Mouse (Mus musculus): ENCODE results near the gene Tmem176a.
"Not testable (repeated sequence)": the region's sequence is repeated elsewhere in the genome, so short reads cannot be mapped to it uniquely, and the experiment has no call there.

Gene Tmem176a

DNA sequence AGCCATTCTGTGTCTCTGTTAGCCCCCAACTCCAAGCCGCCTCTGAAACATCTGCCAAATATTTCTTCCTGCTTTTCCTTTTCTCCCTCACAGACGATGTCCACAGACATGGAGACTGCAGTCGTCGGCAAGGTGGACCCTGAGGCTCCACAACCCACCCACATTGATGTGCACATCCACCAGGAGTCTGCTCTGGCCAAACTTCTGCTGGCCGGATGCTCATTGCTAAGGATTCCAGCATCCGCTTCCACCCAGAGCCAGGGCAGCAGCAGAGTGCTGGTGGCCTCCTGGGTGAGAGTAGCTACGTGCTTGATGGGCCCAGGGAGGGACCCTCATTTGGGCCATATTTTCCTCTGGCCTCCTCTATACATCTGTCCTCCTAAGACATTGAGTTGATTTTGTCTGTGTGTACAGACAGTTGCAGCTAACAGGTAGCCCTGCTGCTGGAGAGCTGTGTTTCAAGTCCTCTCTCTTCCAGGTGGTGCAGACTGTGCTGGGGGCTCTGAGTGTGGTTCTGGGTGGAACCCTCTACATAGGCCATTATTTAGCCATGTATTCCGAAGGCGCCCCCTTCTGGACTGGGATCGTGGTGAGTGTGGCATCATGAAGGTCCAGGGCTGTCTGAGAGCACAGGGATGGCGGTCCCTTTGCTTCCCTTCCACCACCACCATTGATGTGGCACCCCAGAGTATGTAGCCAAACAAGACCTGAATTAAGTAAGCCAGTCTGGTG lies 1.6 kb downstream of the Tmem176a start:
- no peak for DNase-seq

DNA sequence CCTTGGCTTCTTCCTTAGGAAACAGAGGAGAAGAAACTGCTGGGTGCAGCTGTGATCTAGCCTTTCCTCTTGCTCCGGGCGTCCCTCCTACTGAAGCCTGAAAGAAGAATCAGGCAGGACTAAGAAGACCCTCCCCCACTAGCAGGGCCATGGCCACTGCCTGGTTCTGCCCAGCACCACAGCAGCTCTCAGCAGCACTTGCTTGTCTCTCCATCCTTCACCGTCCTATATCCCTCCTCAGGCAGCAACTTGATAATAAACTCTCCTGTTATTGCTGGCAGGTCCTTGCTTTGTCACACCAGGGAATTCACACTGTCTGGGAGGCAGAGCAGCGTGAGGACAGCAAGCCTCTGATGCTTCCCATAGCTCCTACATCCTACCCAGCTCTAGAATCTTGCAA lies 4.4 kb downstream of the Tmem176a start:
- no peak for DNase-seq

DNA sequence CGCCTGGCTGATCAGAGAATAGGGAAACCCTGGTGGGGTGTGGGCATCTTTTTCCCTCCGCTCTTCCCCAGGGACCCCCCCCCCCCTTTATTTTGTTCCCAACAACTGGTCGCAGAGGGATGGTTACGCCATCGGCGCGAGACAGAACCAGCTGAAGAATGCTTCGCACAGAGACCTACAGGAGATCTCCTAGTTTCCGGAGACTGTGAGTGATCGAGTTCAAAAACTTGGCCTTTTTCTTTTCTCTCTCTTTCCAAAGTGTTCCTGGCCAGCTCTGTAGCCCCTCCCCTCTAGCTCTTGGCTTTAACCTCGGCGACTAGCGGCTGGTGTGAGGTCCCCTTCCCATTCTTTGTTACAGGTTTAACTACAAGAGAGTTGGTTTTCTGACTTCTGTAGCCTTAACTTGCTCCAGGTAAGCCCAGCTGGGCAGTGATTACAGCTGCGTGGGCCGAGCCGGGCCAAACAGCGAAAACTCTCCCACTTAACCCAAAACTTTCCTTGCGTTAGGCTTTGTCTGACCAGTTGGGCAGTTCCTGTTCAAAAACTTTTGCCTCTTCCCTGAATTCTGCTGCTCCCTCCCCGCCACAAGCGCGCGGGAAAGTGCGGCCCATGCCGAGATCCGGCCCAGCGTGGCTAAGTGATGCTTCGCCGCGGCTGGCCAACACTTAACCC lies 11.2 kb downstream of the Tmem176a start:
- no peak for DNase-seq

- no peak for DNase-seq
Observed at GRCm38 (mm10) chr6:48854155-48854554, 13.4 kb downstream of the Tmem176a start.

GRCm38 (mm10) chr6:48857613-48858302 lies 17.0 kb downstream of the Tmem176a start:
- no peak for DNase-seq

DNA sequence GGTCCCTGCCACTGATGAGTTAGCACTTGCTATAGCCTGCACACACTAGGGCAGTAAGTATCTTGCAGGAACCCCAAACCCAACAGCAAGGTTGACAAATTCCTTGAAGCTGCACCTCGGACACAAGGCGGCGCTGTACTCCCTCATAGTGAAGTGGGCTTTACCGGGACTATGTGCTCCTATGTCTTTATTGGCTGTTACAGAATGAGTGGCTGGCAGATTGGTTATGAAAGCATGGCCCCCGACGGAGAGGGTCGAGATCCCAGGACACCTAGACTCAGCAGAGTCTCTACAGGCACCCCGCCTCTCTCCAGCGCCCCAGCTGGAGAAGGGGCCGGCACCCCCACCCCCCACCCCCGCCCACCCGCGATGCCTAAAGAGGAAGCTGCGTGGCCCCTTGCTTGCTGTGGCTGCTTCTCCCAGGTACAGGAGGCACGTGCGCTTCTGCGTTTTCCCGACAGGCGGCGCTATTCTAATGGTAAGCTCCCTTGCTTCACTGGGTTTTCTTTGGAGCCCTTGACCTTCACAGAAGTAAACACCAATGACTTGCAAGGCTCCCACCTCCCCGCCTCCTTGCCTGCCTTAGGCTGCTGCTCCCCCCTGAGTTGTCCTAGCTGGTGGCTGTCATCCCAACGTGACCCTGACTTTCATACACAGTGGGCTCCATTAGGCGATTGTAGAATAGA lies 19.6 kb downstream of the Tmem176a start:
- no peak for DNase-seq

DNA sequence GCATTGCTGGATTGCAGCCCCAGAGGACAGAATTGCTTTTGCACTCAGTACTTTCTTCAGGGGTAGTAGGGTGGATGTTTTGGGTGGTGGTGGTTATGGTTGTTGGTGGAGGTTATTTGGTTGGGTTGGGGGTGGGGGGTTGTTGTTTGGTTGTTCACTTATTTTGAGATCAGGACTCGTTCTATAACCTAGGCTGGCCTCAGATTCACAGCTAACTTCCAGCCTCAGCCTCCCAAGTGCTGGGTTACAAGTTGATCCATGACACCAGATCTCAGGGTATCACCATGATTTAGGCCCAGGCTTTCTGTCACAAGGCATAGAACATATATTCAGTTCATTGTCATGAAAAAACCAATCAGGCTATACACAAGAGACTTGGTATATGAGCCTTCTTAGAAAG lies 20.1 kb downstream of the Tmem176a start:
- no peak for DNase-seq

DNA sequence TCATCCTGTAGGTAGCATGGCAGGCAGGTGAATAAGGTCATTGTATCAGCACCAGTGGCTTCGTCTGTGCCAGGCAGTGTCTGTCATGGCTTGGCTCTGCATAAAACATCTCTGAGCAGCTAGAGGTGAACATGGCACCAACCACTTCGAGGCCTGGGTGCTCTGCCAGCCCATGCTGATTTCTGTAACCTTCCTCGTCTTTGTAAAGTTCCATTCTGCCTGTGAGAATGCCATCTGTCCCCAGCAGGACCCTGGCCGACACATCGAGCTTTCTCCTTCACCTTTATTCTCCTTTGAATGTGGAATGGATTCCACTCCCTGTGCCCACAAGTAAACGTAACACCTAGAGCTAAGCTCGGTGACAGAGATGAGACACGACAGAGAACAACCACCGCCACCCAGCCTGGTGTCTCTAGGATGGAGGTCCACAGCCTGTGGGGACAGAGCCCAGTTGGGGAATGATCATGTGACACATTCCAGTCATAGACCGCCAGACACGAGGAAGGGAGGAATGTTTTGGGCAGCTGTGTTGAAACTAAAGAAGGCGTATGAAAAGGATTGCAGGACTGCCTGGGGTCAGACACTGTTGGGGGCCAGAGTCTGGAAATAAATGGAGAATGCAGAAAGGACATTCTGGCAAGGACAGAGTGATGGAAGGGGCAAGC lies 21.0 kb downstream of the Tmem176a start:
- DNase-seq, result no peak

- no peak for DNase-seq
Observed at GRCm38 (mm10) chr6:48862816-48863215, 22.1 kb downstream of the Tmem176a start.

- DNase-seq, result no peak
Observed at GRCm38 (mm10) chr6:48863488-48863887, 22.8 kb downstream of the Tmem176a start.

DNA sequence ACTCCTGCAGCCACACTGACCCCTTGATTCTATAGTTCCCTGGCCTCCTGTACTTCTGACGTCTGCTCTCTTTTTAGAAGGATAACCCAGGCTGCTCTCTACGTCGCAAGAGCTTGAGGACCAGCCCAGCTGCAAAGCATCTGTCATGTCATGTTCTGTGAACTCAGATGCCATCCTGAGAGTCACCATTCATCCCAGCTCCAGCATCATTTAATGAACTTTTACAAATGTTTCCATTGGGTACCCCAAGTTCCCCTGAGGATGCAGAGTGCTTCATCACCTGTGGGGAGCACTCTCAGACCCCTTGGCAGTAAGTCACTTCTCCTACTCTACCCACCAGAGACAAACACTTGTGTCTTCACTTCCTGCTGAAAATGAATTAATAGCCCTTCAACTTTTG lies 23.5 kb downstream of the Tmem176a start:
- no peak for DNase-seq

- no peak for DNase-seq
Observed at GRCm38 (mm10) chr6:48864723-48865122, 24.0 kb downstream of the Tmem176a start.

GRCm38 (mm10) chr6:48865152-48865745 lies 24.5 kb downstream of the Tmem176a start:
- no peak for DNase-seq

GRCm38 (mm10) chr6:48866355-48866950 lies 25.7 kb downstream of the Tmem176a start:
- not testable (repeated sequence) for DNase-seq

DNA sequence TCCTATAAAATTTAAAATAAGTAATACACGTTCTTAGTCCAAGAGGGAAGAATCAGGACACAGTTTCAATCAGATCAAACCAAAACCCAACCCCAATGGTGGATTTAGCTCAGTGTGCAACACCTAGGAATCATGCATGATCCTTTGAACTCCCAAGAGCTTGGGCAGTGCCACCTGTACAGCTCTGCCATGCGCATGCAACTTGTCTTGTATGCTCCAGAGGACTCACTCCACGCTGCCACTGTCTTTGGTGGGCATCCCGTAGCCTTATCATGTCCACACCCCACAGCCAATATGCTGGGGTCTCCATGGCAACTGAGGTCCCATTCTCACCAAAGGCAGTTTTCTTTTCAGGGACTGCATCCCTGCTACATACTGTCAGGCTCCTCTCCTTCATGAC lies 26.4 kb downstream of the Tmem176a start:
- no peak for DNase-seq

- DNase-seq, result no peak
Observed at GRCm38 (mm10) chr6:48869774-48870173, 29.1 kb downstream of the Tmem176a start.

GRCm38 (mm10) chr6:48872596-48872995 lies 31.9 kb downstream of the Tmem176a start, which contains the start of gene Aoc1:
Gene Aoc1 (plus strand): TSS chr6:48872896.
- DNase-seq, result no peak

- DNase-seq, result no peak
Observed at GRCm38 (mm10) chr6:48874576-48874975, 33.9 kb downstream of the Tmem176a start.

GRCm38 (mm10) chr6:48875515-48875914 lies 34.8 kb downstream of the Tmem176a start:
- DNase-seq, result no peak

DNA sequence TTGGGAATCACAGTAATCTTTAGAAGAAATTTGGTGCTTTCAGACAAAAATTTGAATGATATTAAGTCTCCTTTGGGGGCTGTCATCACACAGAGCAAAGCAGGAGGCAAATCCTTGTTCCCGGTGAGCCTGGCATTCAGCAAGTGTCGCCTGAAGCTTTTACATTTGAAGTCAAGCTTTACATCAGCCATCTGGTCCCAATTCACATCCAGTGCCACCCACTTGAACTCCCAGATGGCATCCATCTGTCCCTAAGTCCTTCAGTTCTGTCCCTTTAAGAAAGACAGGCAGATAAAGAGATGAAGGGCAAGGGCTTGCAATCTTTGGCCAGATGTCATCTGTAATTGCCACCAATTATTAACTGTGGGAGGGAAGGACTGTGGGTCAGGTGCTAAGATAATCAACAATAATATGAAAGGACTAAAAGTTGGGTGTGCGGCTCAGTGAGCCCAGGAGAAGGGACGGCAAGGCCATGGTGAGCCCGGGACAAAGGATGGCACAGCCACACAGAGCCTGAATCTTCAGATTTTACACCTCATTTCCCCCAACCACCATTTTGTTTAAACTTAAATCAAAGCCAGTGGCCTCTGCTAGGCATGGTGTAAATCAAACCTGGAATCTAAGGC lies 35.9 kb downstream of the Tmem176a start:
- DNase-seq, result no peak

GRCm38 (mm10) chr6:48894203-48894602 lies 53.5 kb downstream of the Tmem176a start:
- no peak for DNase-seq
